Mouse (Mus musculus) spleen, postnatal 36 days (tissue): ENCODE data around the gene Tle6.

Source experiments
- DNase-seq, 2 experiments: peaks; one replicate each; pipeline ENCODE4 v3.0.0; 2022; ENCODE audit warnings: low spot score in 2 of 2, mixed read lengths in 1 of 2

Gene Tle6

GRCm38 (mm10) chr10:81563481-81563880, 37.4 kb downstream of the Tle6 start:
- DNase-seq = no peak

GRCm38 (mm10) chr10:81562411-81562810, 38.5 kb downstream of the Tle6 start:
- DNase-seq = no peak

GRCm38 (mm10) chr10:81560719-81561459, 40.0 kb downstream of the Tle6 start:
- peak; percentile 83 for DNase-seq

- peak; percentile 62 to 66 for DNase-seq
Measured at GRCm38 (mm10) chr10:81559627-81560539, 41.0 kb downstream of the Tle6 start.

GRCm38 (mm10) chr10:81559163-81559626, 41.7 kb downstream of the Tle6 start, which contains the start of gene Aes:
Gene Aes, plus strand, starts transcription at chr10:81559488.
- DNase-seq = peak; percentile 81

GRCm38 (mm10) chr10:81557491-81557890, 43.4 kb downstream of the Tle6 start:
- no peak for DNase-seq

GRCm38 (mm10) chr10:81556282-81556681, 44.6 kb downstream of the Tle6 start:
- no peak for DNase-seq

GRCm38 (mm10) chr10:81553807-81554755, 46.8 kb downstream of the Tle6 start:
- DNase-seq = peak; percentile 59 to 64

- DNase-seq = no peak
Measured at GRCm38 (mm10) chr10:81553232-81553631, 47.6 kb downstream of the Tle6 start.

- peak; percentile 83 to 88 for DNase-seq
Measured at GRCm38 (mm10) chr10:81551597-81552102, 49.2 kb downstream of the Tle6 start.

GRCm38 (mm10) chr10:81550257-81550656, 50.6 kb downstream of the Tle6 start:
- peak; percentile 69 to 72 for DNase-seq

- no peak for DNase-seq
Measured at GRCm38 (mm10) chr10:81548944-81549343, 51.9 kb downstream of the Tle6 start.

- DNase-seq = no peak
Measured at GRCm38 (mm10) chr10:81546788-81547571, 53.9 kb downstream of the Tle6 start.

GRCm38 (mm10) chr10:81546332-81546731, 54.5 kb downstream of the Tle6 start:
- no peak for DNase-seq

- peak; percentile 99 to 100 for DNase-seq
Measured at GRCm38 (mm10) chr10:81545161-81545747, 55.6 kb downstream of the Tle6 start, which contains the start of gene Gna11. Gene Gna11, minus strand, starts transcription at chr10:81545190.

- DNase-seq = no peak
Measured at GRCm38 (mm10) chr10:81544296-81545160, 56.3 kb downstream of the Tle6 start.

- DNase-seq = no peak
Measured at GRCm38 (mm10) chr10:81543633-81544032, 57.2 kb downstream of the Tle6 start.

GRCm38 (mm10) chr10:81542727-81543460, 58.0 kb downstream of the Tle6 start:
- DNase-seq = no peak
